Mouse (Mus musculus): Measurements from ENCODE around the gene Otud3. TPM values are rescaled to one million over a fixed set of nuclear protein-coding genes. Genes with fewer than 3 reads are reported as not detected.
"Not testable (repeated sequence)": the region's sequence is repeated elsewhere in the genome, so short reads cannot be mapped to it uniquely, and the experiment has no call there.

Otud3 gene
- polyA plus RNA-seq, 1 experiment from 2014 or later, result 2.4 TPM

- Histone ChIP-seq H3K36me3 (no peaks in the 10 kb centered on the region), H3K4me3 (peak overlapping the region; percentile 33; the same call in 1 of the 2 replicates), H3K27ac (peak overlapping the region; percentile 64), H3K27me3 (ENCODE audit: insufficient read depth, poor library complexity, severe bottlenecking) (peaks cover 38% of the 10 kb centered on the region), H3K9me3 (no peaks in the 10 kb centered on the region), H3K4me1 (replicated peaks) (peaks cover 34% of the 10 kb centered on the region)
- 12% methylated on average over 16 of the region's 16 CpGs for WGBS
- DNase-seq (ENCODE audit: low spot score), result peak; percentile 31
Measured at GRCm38 (mm10) chr4:138882179-138882578, 31.6 kb downstream of the Otud3 start.

GRCm38 (mm10) chr4:138880811-138881584 is 32.7 kb downstream of the Otud3 start:
- 86% methylated on average over 7 of the region's 7 CpGs for WGBS
- H3K36me3 ChIP-seq, result no peaks in the 10 kb centered on the region

GRCm38 (mm10) chr4:138879808-138880207 is 33.9 kb downstream of the Otud3 start:
- WGBS, result 90% methylated on average over 11 of the region's 11 CpGs
- no peaks in the 10 kb centered on the region for H3K9me3 ChIP-seq
- H3K36me3 ChIP-seq, result no peaks in the 10 kb centered on the region
- peaks cover 38% of the 10 kb centered on the region for H3K27me3 ChIP-seq (ENCODE audit: insufficient read depth, poor library complexity, severe bottlenecking)
- H3K4me3 ChIP-seq, result no peak overlapping the region
- 0 out of 2 replicates have a peak overlapping the region, but pooled peaks have one; percentile 54 for H3K27ac ChIP-seq
- DNase-seq (ENCODE audit: low spot score), result no peak
- peaks cover 34% of the 10 kb centered on the region for H3K4me1 ChIP-seq (replicated peaks)

More at GRCm38 (mm10) chr4:138880811-138881584, 32.7 kb downstream of the Otud3 start:
- Histone ChIP-seq H3K27me3 (ENCODE audit: insufficient read depth, poor library complexity, severe bottlenecking) (peaks cover 38% of the 10 kb centered on the region), H3K4me3 (no peak overlapping the region), H3K4me1 (replicated peaks) (peaks cover 34% of the 10 kb centered on the region), H3K27ac (no peak overlapping the region; the same call in 1 of the 2 replicates), H3K9me3 (no peaks in the 10 kb centered on the region)
- no peak for DNase-seq (ENCODE audit: low spot score)

GRCm38 (mm10) chr4:138878783-138879182 is 35.0 kb downstream of the Otud3 start:
- no peaks in the 10 kb centered on the region for H3K9me3 ChIP-seq
- H3K4me1 ChIP-seq (replicated peaks), result peaks cover 34% of the 10 kb centered on the region
- WGBS, result 67% methylated on average over 8 of the region's 8 CpGs
- no peaks in the 10 kb centered on the region for H3K36me3 ChIP-seq
- H3K27me3 ChIP-seq (ENCODE audit: insufficient read depth, poor library complexity, severe bottlenecking), result peaks cover 38% of the 10 kb centered on the region
- DNase-seq (ENCODE audit: low spot score), result no peak
- H3K27ac ChIP-seq, result 0 out of 2 replicates have a peak overlapping the region, but pooled peaks have one; percentile 12
- H3K4me3 ChIP-seq, result no peak overlapping the region

- 86% methylated on average over 4 of the region's 4 CpGs for whole genome bisulfite sequencing
- Histone ChIP-seq H3K4me3 (no peak within 1 kb of the TSS), H3K9me3 (no peaks in the 10 kb centered on the region), H3K27me3 (ENCODE audit: insufficient read depth, poor library complexity, severe bottlenecking) (peaks cover 31% of the 10 kb centered on the region), H3K4me1 (replicated peaks) (peaks cover 34% of the 10 kb centered on the region), H3K27ac (0 out of 2 replicates have a peak within 1 kb of the TSS, but pooled peaks have one; percentile 53), H3K36me3 (no peaks in the 10 kb centered on the region)
- DNase-seq (ENCODE audit: low spot score), result no peak
Measured at GRCm38 (mm10) chr4:138877731-138878130, 36.0 kb downstream of the Otud3 start, which contains the start of gene Pla2g2e. TSS of gene Pla2g2e (plus strand) at chr4:138877942.

- H3K4me3 ChIP-seq, result no peak overlapping the region
- DNase-seq (ENCODE audit: low spot score), result no peak
- no peaks in the 10 kb centered on the region for H3K9me3 ChIP-seq
- no peaks in the 10 kb centered on the region for H3K36me3 ChIP-seq
- 91% methylated on average over 2 of the region's 2 CpGs for WGBS
- peaks cover 14% of the 10 kb centered on the region for H3K27me3 ChIP-seq (ENCODE audit: insufficient read depth, poor library complexity, severe bottlenecking)
- H3K27ac ChIP-seq, result no peak overlapping the region
- H3K4me1 ChIP-seq (replicated peaks), result peaks cover 21% of the 10 kb centered on the region
Measured at GRCm38 (mm10) chr4:138875986-138876385, 37.8 kb downstream of the Otud3 start.

- not testable (repeated sequence) for H3K4me3 ChIP-seq; H3K27ac ChIP-seq; H3K27me3 ChIP-seq (ENCODE audit: insufficient read depth, poor library complexity, severe bottlenecking); H3K36me3 ChIP-seq; DNase-seq (ENCODE audit: low spot score); H3K9me3 ChIP-seq
- 96% methylated on average over 2 of the region's 2 CpGs for WGBS
- peaks cover 20% of the 10 kb centered on the region for H3K4me1 ChIP-seq (replicated peaks)
Measured at GRCm38 (mm10) chr4:138875275-138875674, 38.5 kb downstream of the Otud3 start.

GRCm38 (mm10) chr4:138873864-138874263 is 39.9 kb downstream of the Otud3 start, which contains the start of gene Gm13030:
TSS of gene Gm13030 (minus strand) at chr4:138873964.
- H3K27me3 ChIP-seq (ENCODE audit: insufficient read depth, poor library complexity, severe bottlenecking), result no peaks in the 10 kb centered on the region
- peaks cover 11% of the 10 kb centered on the region for H3K4me1 ChIP-seq (replicated peaks)
- no peak within 1 kb of the TSS for H3K27ac ChIP-seq
- H3K36me3 ChIP-seq, result no peaks in the 10 kb centered on the region
- no peak within 1 kb of the TSS for H3K4me3 ChIP-seq
- no peaks in the 10 kb centered on the region for H3K9me3 ChIP-seq
- DNase-seq (ENCODE audit: low spot score), result no peak
- WGBS, result 77% methylated on average over 6 of the region's 6 CpGs

GRCm38 (mm10) chr4:138868666-138869065 is 45.1 kb downstream of the Otud3 start:
- Histone ChIP-seq H3K4me3 (no peak overlapping the region), H3K36me3 (no peaks in the 10 kb centered on the region), H3K9me3 (no peaks in the 10 kb centered on the region), H3K27me3 (ENCODE audit: insufficient read depth, poor library complexity, severe bottlenecking) (no peaks in the 10 kb centered on the region), H3K27ac (no peak overlapping the region), H3K4me1 (replicated peaks) (peaks cover 13% of the 10 kb centered on the region; the same call in 1 of the 2 replicates)
- WGBS, result 44% methylated on average over 8 of the region's 8 CpGs
- peak; percentile 45 for DNase-seq (ENCODE audit: low spot score)

- no peaks in the 10 kb centered on the region for H3K36me3 ChIP-seq
- H3K4me1 ChIP-seq (replicated peaks), result peaks cover 13% of the 10 kb centered on the region; the same call in 1 of the 2 replicates
- 14% methylated on average over 7 of the region's 7 CpGs for WGBS
- H3K27ac ChIP-seq, result no peak overlapping the region
- H3K4me3 ChIP-seq, result no peak overlapping the region
- no peaks in the 10 kb centered on the region for H3K27me3 ChIP-seq (ENCODE audit: insufficient read depth, poor library complexity, severe bottlenecking)
- DNase-seq (ENCODE audit: low spot score), result peak; percentile 76
- H3K9me3 ChIP-seq, result no peaks in the 10 kb centered on the region
Measured at GRCm38 (mm10) chr4:138866413-138866812, 47.3 kb downstream of the Otud3 start.

GRCm38 (mm10) chr4:138865991-138866390 is 47.8 kb downstream of the Otud3 start:
- Histone ChIP-seq H3K4me3 (no peak overlapping the region), H3K36me3 (no peaks in the 10 kb centered on the region), H3K9me3 (no peaks in the 10 kb centered on the region), H3K4me1 (replicated peaks) (peaks cover 13% of the 10 kb centered on the region; the same call in 1 of the 2 replicates), H3K27ac (no peak overlapping the region), H3K27me3 (ENCODE audit: insufficient read depth, poor library complexity, severe bottlenecking) (no peaks in the 10 kb centered on the region)
- DNase-seq (ENCODE audit: low spot score), result no peak
- WGBS, result 71% methylated on average over 6 of the region's 6 CpGs

GRCm38 (mm10) chr4:138865092-138865491 is 48.7 kb downstream of the Otud3 start:
- no peaks in the 10 kb centered on the region for H3K36me3 ChIP-seq
- DNase-seq (ENCODE audit: low spot score), result no peak
- no peak overlapping the region for H3K27ac ChIP-seq
- H3K4me3 ChIP-seq, result no peak overlapping the region
- H3K4me1 ChIP-seq (replicated peaks), result peaks cover 16% of the 10 kb centered on the region; the same call in 1 of the 2 replicates
- WGBS, result 67% methylated on average over 5 of the region's 5 CpGs
- H3K27me3 ChIP-seq (ENCODE audit: insufficient read depth, poor library complexity, severe bottlenecking), result no peaks in the 10 kb centered on the region; the same call in 1 of the 2 replicates
- H3K9me3 ChIP-seq, result no peaks in the 10 kb centered on the region

- no peak within 1 kb of the TSS for H3K4me3 ChIP-seq
- H3K27me3 ChIP-seq (ENCODE audit: insufficient read depth, poor library complexity, severe bottlenecking), result no peaks in the 10 kb centered on the region; the same call in 1 of the 2 replicates
- 73% methylated on average over 10 of the region's 10 CpGs for WGBS
- H3K9me3 ChIP-seq, result no peaks in the 10 kb centered on the region
- H3K36me3 ChIP-seq, result no peaks in the 10 kb centered on the region
- H3K27ac ChIP-seq, result no peak within 1 kb of the TSS
- no peak for DNase-seq (ENCODE audit: low spot score)
- peaks cover 24% of the 10 kb centered on the region; the same call in 1 of the 2 replicates for H3K4me1 ChIP-seq (replicated peaks)
Measured at GRCm38 (mm10) chr4:138863344-138863998, 50.3 kb downstream of the Otud3 start, which contains the start of gene Pla2g5. TSS of gene Pla2g5 (minus strand) at chr4:138863482.

Measured in hindbrain, embryonic 10.5 days (tissue).